ENCODE assay signal across 18 mouse cellular contexts in the genomic region with DNA sequence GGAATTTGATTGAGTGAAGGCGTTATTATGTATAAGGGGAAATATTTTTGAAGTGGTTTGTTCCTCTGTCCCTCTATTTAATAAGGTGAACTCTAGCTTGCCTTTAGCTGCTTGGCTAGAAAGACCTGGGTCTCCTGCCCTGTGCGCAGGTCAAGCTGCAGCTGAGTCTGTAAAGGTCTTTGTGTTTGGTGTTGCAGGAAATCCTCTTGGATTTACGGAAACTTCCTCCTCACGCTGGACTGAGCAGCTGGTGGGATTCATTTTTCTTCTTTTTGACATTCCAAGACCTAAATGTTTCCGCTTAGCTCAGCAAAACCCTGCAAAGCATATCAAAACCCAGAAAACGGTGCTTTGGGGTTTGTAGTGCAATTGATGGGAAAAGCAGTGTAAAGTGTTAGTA.
DNase-seq lines count a peak whose midpoint lies in the region; ATAC-seq and TF ChIP-seq lines count a peak whose summit lies in the region.
"Had no signal": no experiment of that assay in that cellular context is flagged by ENCODE, and none has a peak within 500 bp of the region (broad histone marks: within the 10 kb centered on the region; RNA-seq: fewer than 3 reads in every experiment).

No protein-coding gene starts in this region.

- H3K4me1 ChIP-seq in embryonic facial prominence, embryonic 12.5 days = peaks cover 7% of the 10 kb centered on the region; the same call in 1 of the 2 replicates
- H3K4me1 ChIP-seq in embryonic facial prominence, embryonic 10.5 days = peaks cover 34% of the 10 kb centered on the region
- peaks cover 22% of the 10 kb centered on the region for H3K4me1 ChIP-seq in lung, embryonic 16.5 days (replicated peaks; ENCODE audit: control insufficient read depth, insufficient read depth, low read length)
- peaks cover 6% of the 10 kb centered on the region; the same call in 1 of the 2 replicates for H3K4me1 ChIP-seq in lung, adult 2 months (ENCODE audit: control insufficient read depth, insufficient read depth, low read length)
- H3K4me1 ChIP-seq: liver, embryonic 15.5 days had no signal

- no peak overlapping the region for H3K4me2 ChIP-seq in embryonic facial prominence, embryonic 12.5 days (replicated peaks)
- no peak overlapping the region for H3K4me2 ChIP-seq in lung, embryonic 16.5 days (ENCODE audit: low read depth, low read length)
- H3K4me2 ChIP-seq: liver, embryonic 15.5 days; midbrain, embryonic 11.5 days; neural tube, embryonic 13.5 days had no signal

- H3K27ac ChIP-seq in embryonic facial prominence, embryonic 12.5 days = 0 out of 2 replicates have a peak overlapping the region, but pooled peaks have one; percentile 20
- H3K27ac ChIP-seq in embryonic facial prominence, embryonic 10.5 days (replicated peaks) = no peak overlapping the region
- H3K27ac ChIP-seq in lung, embryonic 16.5 days (ENCODE audit: low read length) = no peak overlapping the region
- H3K27ac ChIP-seq: forebrain, embryonic 10.5 days; left cerebral cortex, adult 2 months; liver, embryonic 15.5 days; macrophage; neural tube, embryonic 13.5 days had no signal

- H3K36me3 ChIP-seq in embryonic facial prominence, embryonic 12.5 days = no peaks in the 10 kb centered on the region
- no peaks in the 10 kb centered on the region for H3K36me3 ChIP-seq in embryonic facial prominence, embryonic 10.5 days (replicated peaks)
- H3K36me3 ChIP-seq in lung, embryonic 16.5 days (ENCODE audit: control insufficient read depth, insufficient read depth, low read length) = no peaks in the 10 kb centered on the region
- H3K36me3 ChIP-seq: forebrain, embryonic 10.5 days; liver, embryonic 15.5 days; neural tube, embryonic 13.5 days had no signal

- no peak for TF ChIP-seq CTCF in lung, adult 2 months (IDR thresholded peaks at IDR 0.05; ENCODE audit: insufficient read depth, low read length)

- DNase-seq in embryonic facial prominence, embryonic 10.5 days (ENCODE audit: low spot score) = no peak
- DNase-seq in lung, adult 2 months = no peak
- DNase-seq in kidney, postnatal 4 days = peak; percentile 15 to 36
- no peak for DNase-seq in spleen, postnatal 10 days (ENCODE audit: low spot score in 2 of 2)
- no peak for DNase-seq in ovary, postnatal 10 days (ENCODE audit: low spot score)
- DNase-seq: adrenal gland, adult 8-10 months; cerebellum, adult 9-11 months; forebrain, postnatal 0 days; gastrocnemius, postnatal 36 days; thymus, postnatal 36 days had no signal

- no peak overlapping the region for H3K4me3 ChIP-seq in embryonic facial prominence, embryonic 12.5 days
- H3K4me3 ChIP-seq in embryonic facial prominence, embryonic 10.5 days = no peak overlapping the region
- no peak overlapping the region for H3K4me3 ChIP-seq in lung, embryonic 16.5 days (ENCODE audit: low read length)
- H3K4me3 ChIP-seq in lung, adult 2 months (replicated peaks; ENCODE audit: extremely low read depth, low read depth, low read length) = no peak overlapping the region
- H3K4me3 ChIP-seq: forebrain, embryonic 10.5 days; left cerebral cortex, adult 2 months; liver, embryonic 15.5 days; neural tube, embryonic 13.5 days had no signal

- no peak for TF ChIP-seq POLR2A in lung, adult 2 months (IDR thresholded peaks at IDR 0.05; ENCODE audit: borderline replicate concordance, extremely low read depth, low read depth, low read length)

- H3K9ac ChIP-seq in embryonic facial prominence, embryonic 12.5 days = no peak overlapping the region
- H3K9ac ChIP-seq in lung, embryonic 16.5 days (ENCODE audit: low read length) = no peak overlapping the region
- H3K9ac ChIP-seq: forebrain, postnatal 0 days; liver, embryonic 15.5 days; neural tube, embryonic 13.5 days had no signal

- no peaks in the 10 kb centered on the region for H3K9me3 ChIP-seq in embryonic facial prominence, embryonic 12.5 days
- no peaks in the 10 kb centered on the region for H3K9me3 ChIP-seq in embryonic facial prominence, embryonic 10.5 days
- H3K9me3 ChIP-seq in lung, embryonic 16.5 days (ENCODE audit: control insufficient read depth, low read length) = no peaks in the 10 kb centered on the region
- H3K9me3 ChIP-seq: forebrain, embryonic 10.5 days; liver, embryonic 15.5 days; neural tube, embryonic 13.5 days had no signal

- ATAC-seq in embryonic facial prominence, embryonic 12.5 days (ENCODE audit: insufficient number of reproducible peaks, insufficient read depth, low FRiP score, low TSS enrichment) = no peak
- ATAC-seq in lung, embryonic 16.5 days (ENCODE audit: low read depth) = peak; percentile 69; the same call in 1 of the 2 replicates
- ATAC-seq: forebrain, postnatal 0 days had no signal

- H3K27me3 ChIP-seq in embryonic facial prominence, embryonic 12.5 days = no peaks in the 10 kb centered on the region
- H3K27me3 ChIP-seq in embryonic facial prominence, embryonic 10.5 days (replicated peaks; ENCODE audit: low read depth, poor library complexity, severe bottlenecking) = no peaks in the 10 kb centered on the region
- H3K27me3 ChIP-seq in lung, embryonic 16.5 days (ENCODE audit: control insufficient read depth, insufficient read depth, low read depth, low read length) = no peaks in the 10 kb centered on the region
- H3K27me3 ChIP-seq: liver, embryonic 15.5 days had no signal

- WGBS in embryonic facial prominence, embryonic 12.5 days = 58% methylated on average over 6 of the region's 6 CpGs
- 78% methylated on average over 6 of the region's 6 CpGs for WGBS in embryonic facial prominence, embryonic 10.5 days
- WGBS in lung, embryonic 16.5 days = 34% methylated on average over 6 of the region's 6 CpGs
- 28% methylated on average over 6 of the region's 6 CpGs for WGBS in lung, adult 2 months

Comparison
In these comparisons a context has a peak if more than half of its experiments do, and no peak if none do; other contexts are left out.
1. DNase-seq: peak in kidney, postnatal 4 days (2 of 2); none in embryonic facial prominence, embryonic 10.5 days (single experiment), lung, adult 2 months (single experiment), spleen, postnatal 10 days (0 of 2) and ovary, postnatal 10 days (single experiment).